Mouse (Mus musculus): ENCODE results near the gene Spopl. TPM values are rescaled to one million over a fixed set of nuclear protein-coding genes. Genes with fewer than 3 reads are reported as not detected.
"Not testable (repeated sequence)": the region's sequence is repeated elsewhere in the genome, so short reads cannot be mapped to it uniquely, and the experiment has no call there.

Spopl gene
- 9.5 and 10.5 TPM in 2 replicates for polyA plus RNA-seq (2014; fragmentation: Nextera tagmentation; extraction: Ambion mirVana)

DNA sequence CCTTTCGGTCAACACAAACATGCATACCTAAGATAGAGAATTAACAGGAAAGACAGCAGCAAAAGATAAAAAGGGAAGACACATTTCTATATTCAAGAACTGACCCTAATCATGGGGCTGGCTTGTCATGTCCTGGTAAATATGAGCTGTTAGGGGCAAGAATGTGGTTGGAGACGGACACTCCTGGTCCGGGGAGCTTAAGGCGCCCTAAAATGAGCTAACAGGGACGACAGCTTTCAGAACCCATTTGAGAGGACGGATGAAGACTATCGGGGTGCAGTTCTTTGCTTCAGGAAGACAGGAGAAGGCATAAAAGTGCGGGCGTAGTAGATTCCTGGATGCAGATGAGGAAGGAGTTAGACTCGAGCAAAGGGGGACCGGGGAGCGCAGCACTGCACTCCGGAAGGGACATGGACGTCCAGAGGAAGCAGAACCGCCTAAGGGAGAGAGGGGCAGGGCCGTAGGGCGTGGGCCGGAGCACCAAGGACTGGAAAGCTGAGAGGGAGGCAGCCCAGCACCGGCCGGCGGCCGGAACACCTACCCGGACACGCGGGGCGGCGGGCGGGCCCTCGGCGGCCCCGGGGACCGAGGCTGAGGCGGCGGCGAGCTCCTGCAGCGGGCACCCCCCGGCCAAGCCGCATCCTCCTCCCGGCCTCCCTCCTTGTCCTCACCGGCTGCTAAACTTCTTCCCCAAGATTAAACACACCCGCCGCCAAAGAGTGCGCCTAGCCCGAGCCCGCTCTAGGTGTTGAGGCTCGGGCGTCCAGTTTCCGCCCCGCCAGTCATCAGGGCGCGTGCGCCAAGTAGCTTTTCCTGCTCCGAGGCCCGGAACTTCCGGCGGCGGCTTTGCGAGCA, at the start of gene Spopl:
Gene Spopl, minus strand, starts transcription at position 805 of the 855 bp plus-strand sequence.
- DNase-seq (ENCODE audit: low spot score) (peak; percentile 89), ATAC-seq (ENCODE audit: low FRiP score) (peak; percentile 96)
- WGBS = 3% methylated on average over 44 of the region's 58 CpGs
- Histone ChIP-seq H3K9me3 (ENCODE audit: control insufficient read depth, low read length) (no peaks in the 10 kb centered on the region), H3K4me3 (ENCODE audit: low read depth, low read length) (peak within 1 kb of the TSS; percentile 91), H3K36me3 (ENCODE audit: control insufficient read depth, insufficient read depth, low read length) (no peaks in the 10 kb centered on the region), H3K4me1 (replicated peaks; ENCODE audit: control insufficient read depth, insufficient read depth, low read length) (no peaks in the 10 kb centered on the region; the same call in 1 of the 2 replicates), H3K27me3 (ENCODE audit: control insufficient read depth, insufficient read depth, low read length) (no peaks in the 10 kb centered on the region), H3K27ac (ENCODE audit: low read depth, low read length) (no peak within 1 kb of the TSS), H3K4me2 (replicated peaks; ENCODE audit: low read depth, low read length) (peak within 1 kb of the TSS; percentile 85), H3K9ac (ENCODE audit: low read depth, low read length) (peak within 1 kb of the TSS; percentile 97)

DNA sequence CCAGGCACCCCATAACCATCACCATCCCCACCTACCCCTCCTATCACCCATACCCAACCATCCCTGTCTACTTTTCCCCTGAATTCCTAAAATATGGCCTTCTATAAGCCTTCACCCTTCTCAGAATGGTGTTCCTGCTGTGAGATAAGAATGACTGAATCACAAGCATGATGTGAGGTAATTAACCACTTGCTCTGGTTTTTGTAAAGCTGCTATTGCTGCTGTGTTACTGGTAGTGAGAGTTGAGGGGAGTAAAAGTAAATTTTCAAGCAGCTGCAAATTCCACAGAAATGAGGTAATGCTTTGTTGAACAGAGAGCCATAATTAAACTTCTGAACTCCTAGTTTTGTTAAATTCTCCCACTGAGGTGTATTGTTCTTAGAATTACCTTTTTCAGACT, 48.2 kb upstream of the Spopl start:
- H3K27ac ChIP-seq (ENCODE audit: low read depth, low read length) = no peak overlapping the region
- no peak for ATAC-seq (ENCODE audit: low FRiP score)

GRCm38 (mm10) chr2:23617989-23618388, 46.1 kb upstream of the Spopl start:
- no peak for ATAC-seq (ENCODE audit: low FRiP score)
- no peaks in the 10 kb centered on the region for H3K27me3 ChIP-seq (ENCODE audit: control insufficient read depth, insufficient read depth, low read length)
- H3K4me1 ChIP-seq (replicated peaks; ENCODE audit: control insufficient read depth, insufficient read depth, low read length) = no peaks in the 10 kb centered on the region

More for the DNA sequence above, 48.2 kb upstream of the Spopl start:
- Histone ChIP-seq H3K9me3 (ENCODE audit: control insufficient read depth, low read length) (no peaks in the 10 kb centered on the region), H3K9ac (ENCODE audit: low read depth, low read length) (no peak overlapping the region), H3K4me2 (replicated peaks; ENCODE audit: low read depth, low read length) (no peak overlapping the region), H3K27me3 (ENCODE audit: control insufficient read depth, insufficient read depth, low read length) (no peaks in the 10 kb centered on the region), H3K36me3 (ENCODE audit: control insufficient read depth, insufficient read depth, low read length) (no peaks in the 10 kb centered on the region), H3K4me1 (replicated peaks; ENCODE audit: control insufficient read depth, insufficient read depth, low read length) (no peaks in the 10 kb centered on the region), H3K4me3 (ENCODE audit: low read depth, low read length) (no peak overlapping the region)
- DNase-seq (ENCODE audit: low spot score) = no peak

DNA sequence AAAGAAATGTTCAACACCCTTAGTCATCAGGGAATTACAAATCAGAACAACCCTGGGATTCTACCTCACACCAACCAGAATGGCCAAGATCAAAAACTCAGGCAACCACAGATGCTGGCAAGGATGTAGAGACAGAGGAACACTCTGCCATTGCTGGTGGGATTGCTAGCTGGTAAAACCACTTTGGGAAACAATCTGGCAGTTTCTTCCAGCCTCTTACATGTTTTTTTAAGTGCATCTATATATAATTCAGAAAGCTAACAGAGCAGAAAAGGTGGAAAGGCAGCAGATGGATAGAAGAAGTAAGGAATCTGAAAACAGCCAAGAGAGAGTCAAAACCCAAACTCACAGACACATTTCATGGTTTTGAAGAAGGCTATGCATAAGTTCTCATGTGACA, 33.5 kb upstream of the Spopl start:
- Histone ChIP-seq H3K36me3 (ENCODE audit: control insufficient read depth, insufficient read depth, low read length) (no peaks in the 10 kb centered on the region), H3K9me3 (ENCODE audit: control insufficient read depth, low read length) (no peaks in the 10 kb centered on the region), H3K9ac (ENCODE audit: low read depth, low read length) (no peak overlapping the region), H3K27ac (ENCODE audit: low read depth, low read length) (no peak overlapping the region), H3K27me3 (ENCODE audit: control insufficient read depth, insufficient read depth, low read length) (no peaks in the 10 kb centered on the region), H3K4me3 (ENCODE audit: low read depth, low read length) (no peak overlapping the region), H3K4me2 (replicated peaks; ENCODE audit: low read depth, low read length) (no peak overlapping the region), H3K4me1 (replicated peaks; ENCODE audit: control insufficient read depth, insufficient read depth, low read length) (no peaks in the 10 kb centered on the region)
- ATAC-seq (ENCODE audit: low FRiP score) = no peak
- no peak for DNase-seq (ENCODE audit: low spot score)

More at GRCm38 (mm10) chr2:23617989-23618388, 46.1 kb upstream of the Spopl start:
- H3K4me3 ChIP-seq (ENCODE audit: low read depth, low read length) = no peak overlapping the region
- no peak overlapping the region for H3K4me2 ChIP-seq (replicated peaks; ENCODE audit: low read depth, low read length)
- H3K27ac ChIP-seq (ENCODE audit: low read depth, low read length) = no peak overlapping the region
- no peaks in the 10 kb centered on the region for H3K9me3 ChIP-seq (ENCODE audit: control insufficient read depth, low read length)
- H3K9ac ChIP-seq (ENCODE audit: low read depth, low read length) = no peak overlapping the region
- DNase-seq (ENCODE audit: low spot score) = no peak
- H3K36me3 ChIP-seq (ENCODE audit: control insufficient read depth, insufficient read depth, low read length) = no peaks in the 10 kb centered on the region

- no peaks in the 10 kb centered on the region for H3K36me3 ChIP-seq (ENCODE audit: control insufficient read depth, insufficient read depth, low read length)
- ATAC-seq (ENCODE audit: low FRiP score) = no peak
- H3K4me2 ChIP-seq (replicated peaks; ENCODE audit: low read depth, low read length) = no peak overlapping the region
- no peak for DNase-seq (ENCODE audit: low spot score)
- no peak overlapping the region for H3K4me3 ChIP-seq (ENCODE audit: low read depth, low read length)
- no peak overlapping the region for H3K27ac ChIP-seq (ENCODE audit: low read depth, low read length)
- H3K27me3 ChIP-seq (ENCODE audit: control insufficient read depth, insufficient read depth, low read length) = no peaks in the 10 kb centered on the region
- WGBS = 38% methylated on average over 2 of the region's 2 CpGs
- H3K9me3 ChIP-seq (ENCODE audit: control insufficient read depth, low read length) = no peaks in the 10 kb centered on the region
- no peaks in the 10 kb centered on the region for H3K4me1 ChIP-seq (replicated peaks; ENCODE audit: control insufficient read depth, insufficient read depth, low read length)
- no peak overlapping the region for H3K9ac ChIP-seq (ENCODE audit: low read depth, low read length)
Observed at GRCm38 (mm10) chr2:23588769-23589168, 16.9 kb upstream of the Spopl start.

- peak overlapping the region; percentile 91 for H3K4me3 ChIP-seq (ENCODE audit: low read depth, low read length)
- not testable (repeated sequence) for H3K4me2 ChIP-seq (replicated peaks; ENCODE audit: low read depth, low read length); H3K9me3 ChIP-seq (ENCODE audit: control insufficient read depth, low read length); DNase-seq (ENCODE audit: low spot score); H3K27me3 ChIP-seq (ENCODE audit: control insufficient read depth, insufficient read depth, low read length); H3K27ac ChIP-seq (ENCODE audit: low read depth, low read length); H3K36me3 ChIP-seq (ENCODE audit: control insufficient read depth, insufficient read depth, low read length); H3K4me1 ChIP-seq (replicated peaks; ENCODE audit: control insufficient read depth, insufficient read depth, low read length); ATAC-seq (ENCODE audit: low FRiP score); H3K9ac ChIP-seq (ENCODE audit: low read depth, low read length)
- WGBS = 22% methylated on average over 4 of the region's 4 CpGs
Observed at GRCm38 (mm10) chr2:23572157-23572532, 239 bp upstream of the Spopl start.

DNA sequence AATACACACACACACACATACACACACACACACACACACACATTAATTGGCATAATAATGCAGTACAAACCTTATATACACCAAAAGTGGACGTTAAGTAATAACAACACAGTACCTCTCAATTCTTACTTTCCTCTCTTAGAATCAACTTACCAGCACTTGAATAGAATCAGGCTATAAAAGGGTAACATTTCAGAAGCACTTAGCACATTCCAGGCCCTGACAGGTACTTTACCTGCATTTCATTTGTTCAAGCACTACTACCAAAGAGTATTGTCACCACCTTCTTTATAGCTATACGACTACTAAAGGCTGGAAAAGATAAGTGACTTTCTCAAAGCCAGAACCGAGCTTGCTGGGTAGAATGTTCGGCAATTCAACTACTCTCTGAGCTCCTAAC, 1.3 kb downstream of the Spopl start:
- Histone ChIP-seq H3K4me3 (ENCODE audit: low read depth, low read length) (no peak overlapping the region), H3K4me2 (replicated peaks; ENCODE audit: low read depth, low read length) (no peak overlapping the region; the same call in 1 of the 2 replicates), H3K27me3 (ENCODE audit: control insufficient read depth, insufficient read depth, low read length) (no peaks in the 10 kb centered on the region), H3K9me3 (ENCODE audit: control insufficient read depth, low read length) (no peaks in the 10 kb centered on the region), H3K9ac (ENCODE audit: low read depth, low read length) (no peak overlapping the region), H3K4me1 (replicated peaks; ENCODE audit: control insufficient read depth, insufficient read depth, low read length) (no peaks in the 10 kb centered on the region; the same call in 1 of the 2 replicates), H3K36me3 (ENCODE audit: control insufficient read depth, insufficient read depth, low read length) (no peaks in the 10 kb centered on the region), H3K27ac (ENCODE audit: low read depth, low read length) (no peak overlapping the region)
- 89% methylated on average over 4 of the region's 4 CpGs for WGBS
- DNase-seq (ENCODE audit: low spot score) = no peak
- ATAC-seq (ENCODE audit: low FRiP score) = no peak

DNA sequence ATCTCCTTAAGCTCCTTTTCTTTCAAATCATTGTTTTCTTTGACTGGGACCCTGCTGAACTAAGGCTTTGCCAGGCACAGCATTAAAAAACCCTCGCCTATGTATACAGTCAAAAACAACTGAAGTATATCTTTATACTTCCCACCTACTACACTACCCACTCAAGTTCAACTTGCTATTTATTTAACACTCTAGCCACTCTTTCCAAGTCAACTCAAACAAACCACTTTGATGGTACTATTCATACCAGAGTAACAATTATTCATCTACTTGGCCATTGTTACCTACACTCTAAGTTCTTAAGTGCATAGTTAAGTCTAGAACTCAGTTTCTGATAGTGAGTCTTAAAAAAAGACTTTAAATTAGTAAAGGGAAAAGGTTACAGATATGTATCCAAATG, 3.1 kb downstream of the Spopl start:
- 87% methylated on average over 1 of the region's 1 CpGs for whole genome bisulfite sequencing
- Histone ChIP-seq H3K4me1 (replicated peaks; ENCODE audit: control insufficient read depth, insufficient read depth, low read length) (no peaks in the 10 kb centered on the region; the same call in 1 of the 2 replicates), H3K4me3 (ENCODE audit: low read depth, low read length) (no peak overlapping the region), H3K27me3 (ENCODE audit: control insufficient read depth, insufficient read depth, low read length) (no peaks in the 10 kb centered on the region), H3K9ac (ENCODE audit: low read depth, low read length) (no peak overlapping the region), H3K4me2 (replicated peaks; ENCODE audit: low read depth, low read length) (no peak overlapping the region), H3K9me3 (ENCODE audit: control insufficient read depth, low read length) (no peaks in the 10 kb centered on the region), H3K27ac (ENCODE audit: low read depth, low read length) (no peak overlapping the region), H3K36me3 (ENCODE audit: control insufficient read depth, insufficient read depth, low read length) (no peaks in the 10 kb centered on the region)
- ATAC-seq (ENCODE audit: low FRiP score) = no peak
- no peak for DNase-seq (ENCODE audit: low spot score)

Measured in hindbrain, embryonic 11.5 days (tissue).